Mouse (Mus musculus) liver, embryonic 14.5 days (tissue): ENCODE results near the gene Ccnb1. TPM values are rescaled to one million over a fixed set of nuclear protein-coding genes. Genes with fewer than 3 reads are reported as not detected.

ENCODE experiments used
- ATAC-seq: fragments of 200-750 bp; cut with Nextera tagmentation; 2 replicates; pipeline ENCODE4 v1.8.0; 2017; ENCODE audit warnings: moderate number of reproducible peaks, mild to moderate bottlenecking, moderate library complexity; ENCODE audit not compliant: insufficient read depth
- DNase-seq, 3 experiments: peaks; one replicate each; pipeline ENCODE4 v3.0.0-alpha.2; 2012 to 2013; ENCODE audit warnings: low read depth in 3 of 3, low spot score in 3 of 3
- H3K27ac ChIP-seq: fragments of 300-500 bp; sonication (generic); 2 replicates; pipeline ENCODE4 v1.5.1; 2014; ENCODE audit warnings: moderate library complexity, mild to moderate bottlenecking, control low read depth, inconsistent platforms
- H3K27me3 ChIP-seq: fragments of 300-500 bp; sonication (generic); 2 replicates; pipeline ENCODE4 v1.6.1; 2014; ENCODE audit warnings: mild to moderate bottlenecking, low read length, moderate library complexity; ENCODE audit not compliant: control insufficient read depth, insufficient read depth
- H3K36me3 ChIP-seq: fragments of 300-500 bp; sonication (generic); replicated peaks from 2 replicates; pipeline ENCODE4 v1.6.1; 2014; ENCODE audit warnings: low read depth; ENCODE audit not compliant: control insufficient read depth, insufficient read depth
- H3K4me1 ChIP-seq, 2 experiments: fragments of 200-500 bp in 1 of 2; fragments of 300-500 bp in 1 of 2; sonication (generic) in 1 of 2; replicated peaks; 2 replicates each; pipeline ENCODE4 v1.6.1; 2012 to 2014; ENCODE audit warnings: antibody characterized with exemption in 1 of 2, inconsistent platforms in 1 of 2, low read length in 1 of 2; ENCODE audit not compliant: control insufficient read depth in 2 of 2, insufficient read depth in 2 of 2
- H3K4me2 ChIP-seq: fragments of 300-500 bp; sonication (generic); 2 replicates; pipeline ENCODE4 v1.6.1; 2014; ENCODE audit warnings: low read depth, mild to moderate bottlenecking, control low read depth, moderate library complexity
- H3K4me3 ChIP-seq, 2 experiments: fragments of 200-500 bp in 1 of 2; fragments of 300-500 bp in 1 of 2; sonication (generic) in 1 of 2; 2 replicates each; pipeline ENCODE4 v1.5.1; 2012 to 2014; ENCODE audit warnings: low read depth in 2 of 2, low read length in 2 of 2, mild to moderate bottlenecking in 2 of 2, control low read depth in 1 of 2, inconsistent platforms in 1 of 2, moderate library complexity in 1 of 2; ENCODE audit not compliant: insufficient read depth in 1 of 2
- H3K9ac ChIP-seq: fragments of 300-500 bp; sonication (generic); replicated peaks from 2 replicates; pipeline ENCODE4 v1.6.1; 2014; ENCODE audit warnings: mild to moderate bottlenecking, control low read depth, moderate library complexity
- H3K9me3 ChIP-seq: fragments of 300-500 bp; sonication (generic); 2 replicates; pipeline ENCODE4 v1.6.1; 2016; ENCODE audit warnings: low read length, mixed read lengths; ENCODE audit not compliant: control insufficient read depth
- CTCF ChIP-seq: IDR thresholded peaks from 2 replicates; pipeline ENCODE4 v1.5.1; 2016; ENCODE audit warnings: antibody characterized with exemption, low read depth, control low read depth
- EP300 ChIP-seq: IDR thresholded peaks from 2 replicates; pipeline ENCODE4 v1.6.1; 2016; ENCODE audit warnings: antibody characterized with exemption, low read depth
- WGBS: fragments of 180-500 bp; shearing (Covaris S2); extraction: QIAGEN DNeasy Blood & Tissue Kit; methylation state at CpG from one replicate; pipeline ENCODE4 v1.1.7; 2014; ENCODE audit not compliant: insufficient replicate concordance; 5-methylcytosine and 5-hydroxymethylcytosine counted together
- polyA plus RNA-seq, 2 experiments: library from polyadenylated mRNA; depleted of rRNA in 1 of 2; stranded (reverse) in 1 of 2; unstranded in 1 of 2; fragments of >200 nt; fragmentation: Nextera tagmentation in 1 of 2; extraction: Ambion mirVana in 1 of 2; gene quantifications; 2 replicates each; pipeline versions ENCODE4 v1.2.1 to v1.2.3; 2012 to 2014

The Ccnb1 gene
- polyA plus RNA-seq, 2 experiments: 123 to 255 TPM

- ATAC-seq (peak; percentile 99), DNase-seq (peak; percentile 86 to 88 (median 87))
- H3K27ac ChIP-seq: peak within 1 kb of the TSS; percentile 64
- H3K4me1 ChIP-seq: peaks cover 8 to 13% of the 10 kb centered on the region in 2 experiments
- peaks cover 7% of the 10 kb centered on the region for H3K36me3 ChIP-seq
- 0% methylated on average over 19 of the region's 19 CpGs for WGBS
- H3K27me3 ChIP-seq: no peaks in the 10 kb centered on the region
- TF ChIP-seq EP300 (no peak; the same call in 1 of the 2 replicates), CTCF (no peak)
- peak within 1 kb of the TSS; percentile 89 for H3K9ac ChIP-seq
- H3K9me3 ChIP-seq: no peaks in the 10 kb centered on the region
- H3K4me3 ChIP-seq: peak within 1 kb of the TSS; percentile 71 to 80
- H3K4me2 ChIP-seq: peak within 1 kb of the TSS; percentile 84
Measured at GRCm38 (mm10) chr13:100730861-100731176, 55.6 kb downstream of the Ccnb1 start, which contains the start of gene Cdk7. Gene Cdk7 (minus strand): TSS chr13:100730939.

GRCm38 (mm10) chr13:100730153-100730860 is 56.1 kb downstream of the Ccnb1 start:
- Histone ChIP-seq H3K27me3 (no peaks in the 10 kb centered on the region), H3K36me3 (peaks cover 7% of the 10 kb centered on the region), H3K4me2 (peak overlapping the region; percentile 84), H3K9ac (peak overlapping the region; percentile 89), H3K4me3 (peak overlapping the region; percentile 71 to 80), H3K27ac (peak overlapping the region; percentile 64), H3K9me3 (no peaks in the 10 kb centered on the region), H3K4me1 (peaks cover 10 to 15% of the 10 kb centered on the region in 2 experiments)
- DNase-seq (no peak), ATAC-seq (peak; percentile 82)
- WGBS: 1% methylated on average over 30 of the region's 30 CpGs
- no peak for TF ChIP-seq EP300
- TF ChIP-seq CTCF: no peak

Other genes starting within 250 kb of the Ccnb1 start
- gene Ocln, start 233.9 kb downstream of the Ccnb1 start, polyA plus RNA-seq (2012; rRNA removed): 2.1 and 2.4 TPM in 2 replicates
- 4.8 and 5.9 TPM in 2 replicates for gene Ocln, start 233.9 kb downstream of the Ccnb1 start, polyA plus RNA-seq (2014; fragmentation: Nextera tagmentation; extraction: Ambion mirVana)
- 3.0 and 4.0 TPM in 2 replicates for gene Marveld2, start 169.6 kb downstream of the Ccnb1 start, polyA plus RNA-seq (2012; rRNA removed)
- 5.9 and 6.5 TPM in 2 replicates for gene Marveld2, start 169.6 kb downstream of the Ccnb1 start, polyA plus RNA-seq (2014; fragmentation: Nextera tagmentation; extraction: Ambion mirVana)
- gene Ak6, start 135.6 kb downstream of the Ccnb1 start, polyA plus RNA-seq (2012; rRNA removed): 74.2 and 111 TPM in 2 replicates
- 183 and 191 TPM in 2 replicates for gene Ak6, start 135.6 kb downstream of the Ccnb1 start, polyA plus RNA-seq (2014; fragmentation: Nextera tagmentation; extraction: Ambion mirVana)
- gene Rad17, start 135.5 kb downstream of the Ccnb1 start, polyA plus RNA-seq (2012; rRNA removed): 4.9 and 8.5 TPM in 2 replicates
- gene Rad17, start 135.5 kb downstream of the Ccnb1 start, polyA plus RNA-seq (2014; fragmentation: Nextera tagmentation; extraction: Ambion mirVana): 13.6 TPM in 2 replicates
- 5.5 and 10.0 TPM in 2 replicates for gene Taf9, start 135.0 kb downstream of the Ccnb1 start, polyA plus RNA-seq (2012; rRNA removed)
- 18.0 and 20.8 TPM in 2 replicates for gene Taf9, start 135.0 kb downstream of the Ccnb1 start, polyA plus RNA-seq (2014; fragmentation: Nextera tagmentation; extraction: Ambion mirVana)
- 1.8 and 3.7 TPM in 2 replicates for gene Ccdc125, start 116.9 kb downstream of the Ccnb1 start, polyA plus RNA-seq (2012; rRNA removed)
- 3.4 and 4.2 TPM in 2 replicates for gene Ccdc125, start 116.9 kb downstream of the Ccnb1 start, polyA plus RNA-seq (2014; fragmentation: Nextera tagmentation; extraction: Ambion mirVana)
- gene Cdk7, start 55.6 kb downstream of the Ccnb1 start, polyA plus RNA-seq (2012; rRNA removed): 11.7 and 16.6 TPM in 2 replicates
- gene Cdk7, start 55.6 kb downstream of the Ccnb1 start, polyA plus RNA-seq (2014; fragmentation: Nextera tagmentation; extraction: Ambion mirVana): 36.7 and 40.2 TPM in 2 replicates
- 33.5 and 56.1 TPM in 2 replicates for gene Mrps36, start 41.9 kb downstream of the Ccnb1 start, polyA plus RNA-seq (2012; rRNA removed)
- 135 and 150 TPM in 2 replicates for gene Mrps36, start 41.9 kb downstream of the Ccnb1 start, polyA plus RNA-seq (2014; fragmentation: Nextera tagmentation; extraction: Ambion mirVana)
- gene Cenph, start 10.7 kb downstream of the Ccnb1 start, polyA plus RNA-seq (2012; rRNA removed): 13.9 and 26.6 TPM in 2 replicates
- gene Cenph, start 10.7 kb downstream of the Ccnb1 start, polyA plus RNA-seq (2014; fragmentation: Nextera tagmentation; extraction: Ambion mirVana): 40.2 and 40.3 TPM in 2 replicates
- gene Slc30a5, start 46.9 kb upstream of the Ccnb1 start, polyA plus RNA-seq (2012; rRNA removed): 15.6 and 20.6 TPM in 2 replicates
- 27.4 and 30.4 TPM in 2 replicates for gene Slc30a5, start 46.9 kb upstream of the Ccnb1 start, polyA plus RNA-seq (2014; fragmentation: Nextera tagmentation; extraction: Ambion mirVana)